Mouse (Mus musculus) olfactory bulb, adult 2 months (tissue): ENCODE data around the gene Bcas3.

Experiments
- CTCF ChIP-seq: fragments of 200-500 bp; IDR thresholded peaks from 2 replicates; pipeline ENCODE4 v1.5.1; 2012; ENCODE audit warnings: low read depth, mild to moderate bottlenecking, low read length, moderate library complexity; ENCODE audit not compliant: insufficient read depth
- POLR2A ChIP-seq: fragments of 200-500 bp; IDR thresholded peaks from 2 replicates; pipeline ENCODE4 v1.6.1; 2012; ENCODE audit warnings: mild to moderate bottlenecking, low read depth, low read length, moderate library complexity; ENCODE audit not compliant: insufficient read depth

DNA sequence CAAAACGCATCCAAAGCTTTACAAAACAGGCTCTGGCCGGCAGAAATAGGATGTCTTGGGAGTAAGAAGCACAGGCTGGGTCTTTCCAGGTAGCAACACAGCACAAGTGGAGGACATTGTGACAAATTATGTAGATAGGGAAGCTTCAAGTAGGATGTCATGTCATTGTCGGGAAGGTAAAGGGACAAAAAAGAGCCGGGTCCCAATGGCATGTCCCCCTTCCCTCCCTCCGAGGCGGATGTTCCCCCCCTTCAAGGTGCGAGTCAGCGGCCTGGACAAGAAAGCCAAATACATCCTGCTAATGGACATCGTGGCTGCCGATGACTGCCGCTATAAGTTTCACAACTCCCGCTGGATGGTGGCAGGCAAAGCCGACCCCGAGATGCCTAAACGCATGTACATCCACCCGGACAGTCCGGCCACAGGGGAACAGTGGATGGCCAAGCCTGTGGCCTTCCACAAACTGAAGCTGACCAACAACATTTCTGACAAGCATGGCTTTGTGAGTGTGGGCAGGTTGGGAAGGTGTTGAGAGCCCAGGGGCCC, 481.5 kb downstream of the Bcas3 start:
- no peak for TF ChIP-seq CTCF
- no peak for TF ChIP-seq POLR2A
